Mouse (Mus musculus) midbrain, embryonic 14.5 days (tissue): ENCODE data around the gene Pgs1. TPM values are rescaled to one million over a fixed set of nuclear protein-coding genes. Genes with fewer than 3 reads are reported as not detected.

Source experiments
- ATAC-seq: fragments of 200-750 bp; cut with Nextera tagmentation; 2 replicates; pipeline ENCODE4 v1.8.0; 2017; ENCODE audit warnings: moderate number of reproducible peaks, moderate library complexity; ENCODE audit not compliant: low FRiP score, low TSS enrichment
- DNase-seq: peaks from one replicate; pipeline ENCODE4 v3.0.0-alpha.2; 2015
- H3K27ac ChIP-seq: fragments of 300-500 bp; sonication (generic); replicated peaks from 2 replicates; pipeline ENCODE4 v1.5.1; 2014; ENCODE audit warnings: mild to moderate bottlenecking, low read depth, low read length, moderate library complexity
- H3K27me3 ChIP-seq: fragments of 300-500 bp; sonication (generic); 2 replicates; pipeline ENCODE4 v1.6.1; 2014; ENCODE audit warnings: low read length, control low read depth, mixed read lengths; ENCODE audit not compliant: control insufficient read depth, insufficient read depth
- H3K36me3 ChIP-seq: fragments of 300-500 bp; sonication (generic); 2 replicates; pipeline ENCODE4 v1.6.1; 2014; ENCODE audit warnings: low read length, control low read depth; ENCODE audit not compliant: control insufficient read depth, insufficient read depth
- H3K4me1 ChIP-seq: fragments of 300-500 bp; sonication (generic); 2 replicates; pipeline ENCODE4 v1.6.1; 2014; ENCODE audit warnings: mild to moderate bottlenecking, antibody characterized with exemption, low read length, control low read depth; ENCODE audit not compliant: control insufficient read depth, insufficient read depth
- H3K4me2 ChIP-seq: fragments of 300-500 bp; sonication (generic); 2 replicates; pipeline ENCODE4 v1.6.1; 2014; ENCODE audit warnings: mild to moderate bottlenecking, low read length, moderate library complexity
- H3K4me3 ChIP-seq: fragments of 300-500 bp; sonication (generic); replicated peaks from 2 replicates; pipeline ENCODE4 v1.5.1; 2014; ENCODE audit warnings: low read depth, low read length
- H3K9ac ChIP-seq: fragments of 300-500 bp; sonication (generic); replicated peaks from 2 replicates; pipeline ENCODE4 v1.6.1; 2014; ENCODE audit warnings: mild to moderate bottlenecking, low read length, moderate library complexity
- H3K9me3 ChIP-seq: fragments of 300-500 bp; sonication (generic); 2 replicates; pipeline ENCODE4 v1.6.1; 2016; ENCODE audit warnings: low read length, control low read depth, mixed read lengths; ENCODE audit not compliant: control insufficient read depth
- WGBS: fragments of 180-500 bp; shearing (Covaris S2); extraction: QIAGEN DNeasy Blood & Tissue Kit; methylation state at CpG from one replicate; pipeline ENCODE4 v1.1.7; 2014; 5-methylcytosine and 5-hydroxymethylcytosine counted together
- polyA plus RNA-seq: library from polyadenylated mRNA; unstranded; fragments of >200 nt; fragmentation: Nextera tagmentation; extraction: Ambion mirVana; gene quantifications from 2 replicates; pipeline ENCODE4 v1.2.1, GENCODE M21; 2014

Gene Pgs1
- polyA plus RNA-seq, 1 experiment from 2014 or later: 47.9 TPM

- no peak overlapping the region for H3K9ac ChIP-seq
- 33% methylated on average over 7 of the region's 7 CpGs for WGBS
- DNase-seq: no peak
These were observed 19.5 kb upstream of the Pgs1 start for GRCm38 (mm10) chr11:117966506-117967100.

GRCm38 (mm10) chr11:117967249-117968015, 18.7 kb upstream of the Pgs1 start:
- Histone ChIP-seq H3K27me3 (peaks cover 19% of the 10 kb centered on the region), H3K4me3 (peak overlapping the region; percentile 65), H3K27ac (no peak overlapping the region), H3K4me2 (peak overlapping the region; percentile 95), H3K36me3 (no peaks in the 10 kb centered on the region), H3K9ac (peak overlapping the region; percentile 85), H3K4me1 (peaks cover 58% of the 10 kb centered on the region), H3K9me3 (no peaks in the 10 kb centered on the region)
- DNase-seq (no peak), ATAC-seq (no peak)
- 3% methylated on average over 34 of the region's 34 CpGs for WGBS

More at GRCm38 (mm10) chr11:117966506-117967100, 19.5 kb upstream of the Pgs1 start:
- Histone ChIP-seq H3K9me3 (no peaks in the 10 kb centered on the region), H3K4me2 (peak overlapping the region; percentile 95), H3K4me3 (peak overlapping the region; percentile 65; the same call in 1 of the 2 replicates), H3K36me3 (no peaks in the 10 kb centered on the region), H3K27me3 (peaks cover 19% of the 10 kb centered on the region), H3K4me1 (peaks cover 62% of the 10 kb centered on the region), H3K27ac (no peak overlapping the region)
- ATAC-seq: no peak

GRCm38 (mm10) chr11:117968016-117968671, 17.9 kb upstream of the Pgs1 start:
- H3K4me1 ChIP-seq: peaks cover 51% of the 10 kb centered on the region
- WGBS: under 1% methylated on average over 64 of the region's 64 CpGs

GRCm38 (mm10) chr11:117968716-117969099, 17.4 kb upstream of the Pgs1 start:
- H3K4me2 ChIP-seq: peak overlapping the region; percentile 95
- peak overlapping the region; percentile 86 for H3K27ac ChIP-seq
- H3K4me3 ChIP-seq: peak overlapping the region; percentile 65
- no peaks in the 10 kb centered on the region for H3K9me3 ChIP-seq
- peak overlapping the region; percentile 85 for H3K9ac ChIP-seq
- ATAC-seq (peak; percentile 47), DNase-seq (no peak)
- peaks cover 47% of the 10 kb centered on the region for H3K4me1 ChIP-seq
- under 1% methylated on average over 31 of the region's 34 CpGs for WGBS
- peaks cover 19% of the 10 kb centered on the region for H3K27me3 ChIP-seq
- H3K36me3 ChIP-seq: no peaks in the 10 kb centered on the region

More at GRCm38 (mm10) chr11:117968016-117968671, 17.9 kb upstream of the Pgs1 start:
- no peaks in the 10 kb centered on the region for H3K9me3 ChIP-seq
- peak overlapping the region; percentile 85 for H3K9ac ChIP-seq
- ATAC-seq (peak; percentile 0; the same call in 1 of the 2 replicates), DNase-seq (peak; percentile 68)
- H3K27me3 ChIP-seq: peaks cover 19% of the 10 kb centered on the region
- peak overlapping the region; percentile 65 for H3K4me3 ChIP-seq
- H3K27ac ChIP-seq: peak overlapping the region; percentile 86
- peak overlapping the region; percentile 95 for H3K4me2 ChIP-seq
- no peaks in the 10 kb centered on the region for H3K36me3 ChIP-seq

- peaks cover 47% of the 10 kb centered on the region for H3K4me1 ChIP-seq
- peak overlapping the region; percentile 95 for H3K4me2 ChIP-seq
- peak overlapping the region; percentile 85 for H3K9ac ChIP-seq
- peaks cover 19% of the 10 kb centered on the region for H3K27me3 ChIP-seq
- H3K4me3 ChIP-seq: peak overlapping the region; percentile 65
- H3K27ac ChIP-seq: peak overlapping the region; percentile 86
- DNase-seq (peak; percentile 94), ATAC-seq (peak; percentile 85)
- no peaks in the 10 kb centered on the region for H3K9me3 ChIP-seq
- under 1% methylated on average over 61 of the region's 65 CpGs for WGBS
- no peaks in the 10 kb centered on the region for H3K36me3 ChIP-seq
These were observed 16.8 kb upstream of the Pgs1 start for GRCm38 (mm10) chr11:117969100-117969944.

GRCm38 (mm10) chr11:117969945-117970872, 15.9 kb upstream of the Pgs1 start, which contains the start of gene Socs3:
TSS of gene Socs3 (minus strand) at chr11:117970047.
- Histone ChIP-seq H3K4me1 (peaks cover 50% of the 10 kb centered on the region), H3K27me3 (peaks cover 19% of the 10 kb centered on the region), H3K9me3 (no peaks in the 10 kb centered on the region), H3K36me3 (no peaks in the 10 kb centered on the region), H3K4me2 (peak within 1 kb of the TSS; percentile 95), H3K4me3 (peak within 1 kb of the TSS; percentile 65), H3K27ac (peak within 1 kb of the TSS; percentile 86), H3K9ac (peak within 1 kb of the TSS; percentile 85)
- DNase-seq (peak; percentile 96), ATAC-seq (peak; percentile 42)
- 10% methylated on average over 21 of the region's 21 CpGs for WGBS

- Histone ChIP-seq H3K4me3 (no peak overlapping the region), H3K27me3 (peaks cover 15% of the 10 kb centered on the region), H3K9me3 (no peaks in the 10 kb centered on the region), H3K36me3 (no peaks in the 10 kb centered on the region), H3K4me2 (no peak overlapping the region), H3K27ac (no peak overlapping the region), H3K9ac (no peak overlapping the region), H3K4me1 (peaks cover 50% of the 10 kb centered on the region)
- DNase-seq (no peak), ATAC-seq (no peak)
- 59% methylated on average over 6 of the region's 6 CpGs for WGBS
These were observed 15.0 kb upstream of the Pgs1 start for GRCm38 (mm10) chr11:117971100-117971499.
